Mouse (Mus musculus) brain, embryonic 14.5 days (tissue): ENCODE measurements at regions not wholly inside any gene's neighbourhood (a gene's known extent, or its start where the extent isn't known, plus 50 kb on each side); places are given as distances from the start of the nearest gene placed in this dataset.

Experiments
- CTCF ChIP-seq: fragments of 200-500 bp; IDR thresholded peaks from 2 replicates; pipeline ENCODE4 v1.5.1; 2012; ENCODE audit warnings: inconsistent platforms, mild to moderate bottlenecking, moderate library complexity, borderline replicate concordance; ENCODE audit not compliant: insufficient read depth, insufficient read length; ENCODE audit errors: extremely low read depth
- POLR2A ChIP-seq: fragments of 200-500 bp; IDR thresholded peaks from 2 replicates; pipeline ENCODE4 v1.6.1; 2012; ENCODE audit warnings: mild to moderate bottlenecking, inconsistent platforms, borderline replicate concordance; ENCODE audit not compliant: poor library complexity, insufficient read depth, insufficient read length, severe bottlenecking; ENCODE audit errors: extremely low read depth

- no peak for TF ChIP-seq CTCF
- TF ChIP-seq POLR2A = no peak
These were observed 198.0 kb upstream of the Prok2 start for GRCm38 (mm10) chr6:99924181-99924580.
